Mouse (Mus musculus) ES-Bruce4 (cell line): Measurements from ENCODE around the gene Plbd2. TPM values are rescaled to one million over a fixed set of nuclear protein-coding genes. Genes with fewer than 3 reads are reported as not detected.

ENCODE experiments used
- H3K27ac ChIP-seq: 2 replicates; pipeline ENCODE4 v1.5.1; 2012; ENCODE audit warnings: low read length, inconsistent platforms; ENCODE audit not compliant: insufficient read depth
- H3K27me3 ChIP-seq: 2 replicates; pipeline ENCODE4 v1.6.1; 2012; ENCODE audit warnings: mild to moderate bottlenecking, low read length, inconsistent platforms; ENCODE audit not compliant: control insufficient read depth, poor library complexity, insufficient read depth, severe bottlenecking
- H3K36me3 ChIP-seq: 2 replicates; pipeline ENCODE4 v1.6.1; 2012; ENCODE audit warnings: inconsistent platforms, mild to moderate bottlenecking, low read length, moderate library complexity; ENCODE audit not compliant: control insufficient read depth, poor library complexity, insufficient read depth, severe bottlenecking
- H3K4me1 ChIP-seq: one replicate; pipeline ENCODE4 v1.8.1; 2011; ENCODE audit warnings: low read length; ENCODE audit not compliant: control insufficient read depth, insufficient read depth
- H3K4me3 ChIP-seq: 2 replicates; pipeline ENCODE4 v1.5.1; 2011; ENCODE audit warnings: low read depth, mild to moderate bottlenecking, low read length
- H3K9ac ChIP-seq: 2 replicates; pipeline ENCODE4 v1.6.1; 2012; ENCODE audit warnings: low read depth, mild to moderate bottlenecking, inconsistent platforms; ENCODE audit not compliant: poor library complexity, severe bottlenecking
- H3K9me3 ChIP-seq: replicated peaks from 2 replicates; pipeline ENCODE4 v1.6.1; 2012; ENCODE audit warnings: mild to moderate bottlenecking, low read length, inconsistent platforms; ENCODE audit not compliant: control insufficient read depth, poor library complexity, insufficient read depth, severe bottlenecking
- CTCF ChIP-seq: IDR thresholded peaks from one replicate; pipeline ENCODE4 v1.8.1; 2011; ENCODE audit warnings: low read depth, low read length
- EP300 ChIP-seq: IDR thresholded peaks from 2 replicates; pipeline ENCODE4 v1.6.1; 2011; ENCODE audit warnings: low read depth, low read length; ENCODE audit not compliant: insufficient read depth
- POLR2A ChIP-seq: IDR thresholded peaks from one replicate; pipeline ENCODE4 v1.8.1; 2011; ENCODE audit warnings: low read length; ENCODE audit not compliant: insufficient read depth
- polyA plus RNA-seq: library from polyadenylated mRNA; stranded (reverse); fragments of >200 nt; gene quantifications from 2 replicates; pipeline ENCODE4 v1.2.4, GENCODE M21; 2011; ENCODE audit warnings: low read depth; ENCODE audit not compliant: missing spikeins, insufficient read depth, insufficient read length

Plbd2 gene
- polyA plus RNA-seq, 1 experiment, result 22.1 TPM

GRCm38 (mm10) chr5:120435731-120436501, 67.5 kb downstream of the Plbd2 start:
- H3K36me3 ChIP-seq, result no peaks in the 10 kb centered on the region
- peak overlapping the region; percentile 50 for H3K4me3 ChIP-seq
- TF ChIP-seq EP300, result no peak
- TF ChIP-seq POLR2A, result no peak
- no peak for TF ChIP-seq CTCF
- H3K4me1 ChIP-seq, result peaks cover under 1% of the 10 kb centered on the region
- peak overlapping the region; percentile 21; the same call in 1 of the 2 replicates for H3K9ac ChIP-seq
- H3K9me3 ChIP-seq, result no peaks in the 10 kb centered on the region
- H3K27me3 ChIP-seq, result peaks cover 50% of the 10 kb centered on the region
- H3K27ac ChIP-seq, result no peak overlapping the region

- TF ChIP-seq CTCF (no peak), POLR2A (no peak), EP300 (no peak)
- no peak overlapping the region for H3K27ac ChIP-seq
- H3K4me3 ChIP-seq, result no peak overlapping the region
- H3K27me3 ChIP-seq, result peaks cover 51% of the 10 kb centered on the region
- H3K4me1 ChIP-seq, result no peaks in the 10 kb centered on the region
- no peak overlapping the region for H3K9ac ChIP-seq
- H3K36me3 ChIP-seq, result no peaks in the 10 kb centered on the region
- no peaks in the 10 kb centered on the region for H3K9me3 ChIP-seq
These were observed 68.3 kb downstream of the Plbd2 start for GRCm38 (mm10) chr5:120435006-120435681.

- no peak overlapping the region for H3K9ac ChIP-seq
- H3K4me1 ChIP-seq, result no peaks in the 10 kb centered on the region
- H3K4me3 ChIP-seq, result no peak overlapping the region
- no peaks in the 10 kb centered on the region for H3K9me3 ChIP-seq
- H3K27me3 ChIP-seq, result peaks cover 46% of the 10 kb centered on the region
- H3K36me3 ChIP-seq, result no peaks in the 10 kb centered on the region
- TF ChIP-seq EP300 (no peak), POLR2A (no peak), CTCF (no peak)
- no peak overlapping the region for H3K27ac ChIP-seq
These were observed 69.1 kb downstream of the Plbd2 start for GRCm38 (mm10) chr5:120434231-120434735.

Other genes starting within 250 kb of the Plbd2 start
- 0.24 TPM in 1 of 2 replicates, not detected in the other for gene Lhx5, start 71.9 kb downstream of the Plbd2 start, polyA plus RNA-seq
- not detected in 2 replicates for gene Sdsl, start 30.8 kb downstream of the Plbd2 start, polyA plus RNA-seq
- gene Sds, start 27.1 kb downstream of the Plbd2 start, polyA plus RNA-seq, result not detected in 2 replicates
- gene Slc8b1, start 7.5 kb upstream of the Plbd2 start, polyA plus RNA-seq, result 17.7 and 19.1 TPM in 2 replicates
- gene Tpcn1, start 85.0 kb upstream of the Plbd2 start, polyA plus RNA-seq, result 13.2 and 17.1 TPM in 2 replicates
- 0.37 and 0.43 TPM in 2 replicates for gene Iqcd, start 85.4 kb upstream of the Plbd2 start, polyA plus RNA-seq
- 13.0 and 13.1 TPM in 2 replicates for gene Rita1, start 109.0 kb upstream of the Plbd2 start, polyA plus RNA-seq
- gene Ddx54, start 109.1 kb upstream of the Plbd2 start, polyA plus RNA-seq, result 49.7 and 49.9 TPM in 2 replicates
- gene Cfap73, start 130.6 kb upstream of the Plbd2 start, polyA plus RNA-seq, result not detected in 2 replicates
- 2.0 and 3.5 TPM in 2 replicates for gene Rasal1, start 145.2 kb upstream of the Plbd2 start, polyA plus RNA-seq
- 19.1 and 21.0 TPM in 2 replicates for gene Dtx1, start 208.3 kb upstream of the Plbd2 start, polyA plus RNA-seq
- gene Oas2, start 246.2 kb upstream of the Plbd2 start, polyA plus RNA-seq, result 0.76 and 0.84 TPM in 2 replicates